Mouse (Mus musculus) naive thymus-derived CD4-positive, alpha-beta T cell, adult 2 months (primary cell): ENCODE measurements around the gene Bahcc1.

Source experiments
- DNase-seq: peaks from one replicate; pipeline ENCODE4 v3.0.0-alpha.2; 2011; ENCODE audit warnings: low read depth

Gene Bahcc1

DNA sequence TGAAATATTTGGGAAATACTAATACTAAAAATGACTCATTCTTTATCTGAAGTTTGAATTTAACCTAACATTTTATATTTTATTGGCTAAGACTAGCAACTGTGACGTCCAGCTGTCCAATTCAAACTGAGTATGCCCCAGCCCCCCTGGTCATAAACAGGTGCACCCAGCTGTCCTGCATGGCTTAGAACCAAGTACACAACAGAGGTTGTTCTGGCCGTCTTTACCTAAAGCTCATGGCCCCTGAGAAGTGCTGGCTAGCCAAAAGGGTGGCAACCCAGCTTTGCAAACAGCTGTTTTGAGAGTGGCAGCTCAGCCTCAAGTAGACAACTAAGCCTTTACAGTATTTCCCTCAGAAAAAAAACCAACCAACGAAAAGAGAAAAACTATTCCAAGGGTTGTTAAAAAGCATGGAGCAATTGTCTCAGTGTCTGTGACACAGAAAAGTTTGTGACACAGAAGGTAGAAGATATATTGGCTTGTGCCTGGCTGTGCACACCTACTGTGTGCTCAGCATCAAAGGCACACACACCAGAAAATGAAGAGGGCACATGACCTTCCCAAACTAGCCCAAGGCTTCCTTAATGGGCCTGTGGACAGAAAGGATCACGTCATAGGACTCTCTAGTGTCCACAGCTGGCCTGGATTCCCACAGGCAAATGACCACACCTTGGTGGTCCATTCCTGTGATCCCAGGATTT, 65.8 kb downstream of the Bahcc1 start:
- no peak for DNase-seq

DNA sequence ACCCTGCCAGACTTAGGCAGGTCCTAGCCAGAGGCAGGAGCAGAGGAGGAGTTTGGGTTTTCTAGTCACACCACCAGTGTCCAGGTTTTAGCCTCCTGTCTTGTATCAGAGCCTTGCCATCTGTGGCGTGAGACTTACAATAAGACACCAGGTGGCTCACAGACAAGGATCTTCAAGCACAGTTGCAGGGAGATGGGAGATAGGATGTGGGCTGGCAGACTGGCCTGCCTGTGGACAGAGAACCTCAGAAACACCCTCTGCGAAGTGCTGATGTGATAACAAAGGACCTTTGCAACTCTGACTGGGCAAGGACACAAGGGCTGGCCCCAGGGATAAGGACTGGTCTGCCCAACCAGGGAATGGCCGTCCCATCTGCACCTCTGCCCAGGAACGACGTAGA, 66.7 kb downstream of the Bahcc1 start:
- no peak for DNase-seq

DNA sequence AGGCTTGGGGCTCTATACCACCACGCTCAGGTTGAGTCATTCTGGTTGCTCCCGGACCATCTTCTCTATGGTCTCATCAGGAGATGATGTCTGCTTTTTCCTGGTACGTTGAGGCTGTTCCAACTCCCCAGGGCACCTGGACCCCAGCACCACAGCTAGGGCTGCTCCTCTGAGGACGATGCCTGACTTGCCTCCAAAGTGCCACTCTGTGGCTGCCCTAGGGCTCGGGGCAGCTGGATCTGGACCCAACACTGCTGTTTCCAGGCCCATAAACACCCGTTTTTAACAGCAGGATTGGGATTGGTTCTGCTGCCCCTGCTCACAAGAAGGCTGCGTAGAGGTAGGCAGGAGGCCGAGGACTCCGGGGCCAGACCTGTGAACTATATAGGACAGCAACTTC, 70.4 kb downstream of the Bahcc1 start:
- no peak for DNase-seq

DNA sequence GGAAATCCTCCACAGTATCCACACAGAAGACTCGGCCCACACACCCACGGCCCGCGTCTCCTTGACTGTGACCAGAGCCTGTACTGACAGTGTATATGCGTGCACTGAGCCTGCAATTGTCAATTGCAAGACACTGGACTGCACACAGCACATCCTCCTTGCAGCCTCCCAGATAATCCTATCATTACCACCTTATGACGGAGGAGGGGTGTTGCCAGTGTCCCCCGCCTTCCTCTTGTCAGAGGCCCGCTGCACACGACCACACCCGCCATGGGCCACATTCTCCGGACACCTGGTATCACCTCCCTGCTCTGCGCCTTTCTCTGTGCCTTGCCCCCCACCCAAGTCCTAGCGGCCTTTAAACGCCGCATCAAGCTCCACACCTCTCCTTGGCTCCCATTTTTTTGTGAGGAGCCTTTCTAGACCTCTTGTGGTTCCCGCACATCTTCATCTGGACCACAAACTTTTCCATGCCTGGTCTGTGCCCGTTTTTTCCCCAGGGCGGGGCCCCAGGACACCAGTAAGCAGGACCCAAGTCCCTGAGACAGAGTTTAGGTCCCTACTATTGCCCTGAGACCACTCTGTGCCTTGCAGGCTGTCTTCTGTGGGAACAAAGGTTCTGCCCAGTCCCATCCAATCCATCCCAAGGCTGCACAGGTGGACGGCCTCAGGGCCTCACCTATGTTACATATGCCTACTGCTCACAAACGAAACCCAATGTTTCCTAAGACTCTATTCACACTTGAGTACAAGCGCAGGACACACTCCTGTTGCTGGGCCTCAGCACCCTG, 71.0 kb downstream of the Bahcc1 start:
- peak; percentile 22 for DNase-seq

DNA sequence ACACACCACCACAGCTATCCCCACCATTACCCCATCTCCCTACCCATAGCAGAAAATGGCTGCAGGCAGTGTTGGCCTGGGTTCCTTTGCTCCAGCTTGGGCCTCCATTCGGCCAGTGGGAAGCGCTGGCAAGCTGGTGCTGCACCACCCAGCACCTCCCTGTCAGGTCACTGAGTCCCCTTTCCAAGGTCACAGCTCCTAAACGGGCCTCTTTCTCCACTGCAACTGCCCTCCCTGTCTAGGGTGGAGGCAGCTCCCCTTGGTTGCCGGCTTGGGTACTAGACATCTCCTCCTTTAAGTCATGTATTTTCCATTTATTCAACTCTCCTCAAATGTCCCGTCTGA, 71.6 kb downstream of the Bahcc1 start:
- DNase-seq: no peak

DNA sequence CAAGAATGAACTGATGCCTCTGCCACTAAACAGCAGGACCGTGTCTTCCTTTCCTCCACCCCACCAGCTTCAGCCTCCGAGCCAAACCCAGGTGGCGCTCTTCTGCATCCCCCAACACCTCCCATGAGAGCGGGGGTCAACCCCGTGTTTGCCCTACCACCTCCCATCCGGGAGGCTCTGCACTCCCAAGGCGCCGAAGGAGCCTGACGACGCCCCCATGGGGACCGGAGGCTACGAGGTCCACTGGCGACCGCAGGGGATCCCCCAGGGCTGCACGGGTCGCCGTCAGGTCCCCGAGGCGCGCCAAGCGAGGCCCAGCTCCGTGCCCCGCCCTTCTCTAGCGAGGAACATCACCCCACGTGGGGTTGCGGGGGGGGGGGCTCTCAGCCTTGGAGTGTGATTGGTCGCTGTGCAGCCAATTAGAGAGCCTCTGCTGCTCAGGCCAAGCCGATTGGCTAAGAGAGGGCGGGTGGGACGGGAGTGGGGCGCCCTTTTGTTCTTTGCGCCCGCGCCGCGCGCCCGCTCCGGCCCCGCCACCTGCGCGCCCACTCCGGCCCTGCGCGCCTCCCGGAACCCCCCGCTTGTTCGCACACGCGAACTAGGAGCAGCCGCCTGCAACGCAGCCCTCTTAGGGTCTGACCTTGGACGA, 72.3 kb downstream of the Bahcc1 start:
- peak; percentile 98 for DNase-seq

DNA sequence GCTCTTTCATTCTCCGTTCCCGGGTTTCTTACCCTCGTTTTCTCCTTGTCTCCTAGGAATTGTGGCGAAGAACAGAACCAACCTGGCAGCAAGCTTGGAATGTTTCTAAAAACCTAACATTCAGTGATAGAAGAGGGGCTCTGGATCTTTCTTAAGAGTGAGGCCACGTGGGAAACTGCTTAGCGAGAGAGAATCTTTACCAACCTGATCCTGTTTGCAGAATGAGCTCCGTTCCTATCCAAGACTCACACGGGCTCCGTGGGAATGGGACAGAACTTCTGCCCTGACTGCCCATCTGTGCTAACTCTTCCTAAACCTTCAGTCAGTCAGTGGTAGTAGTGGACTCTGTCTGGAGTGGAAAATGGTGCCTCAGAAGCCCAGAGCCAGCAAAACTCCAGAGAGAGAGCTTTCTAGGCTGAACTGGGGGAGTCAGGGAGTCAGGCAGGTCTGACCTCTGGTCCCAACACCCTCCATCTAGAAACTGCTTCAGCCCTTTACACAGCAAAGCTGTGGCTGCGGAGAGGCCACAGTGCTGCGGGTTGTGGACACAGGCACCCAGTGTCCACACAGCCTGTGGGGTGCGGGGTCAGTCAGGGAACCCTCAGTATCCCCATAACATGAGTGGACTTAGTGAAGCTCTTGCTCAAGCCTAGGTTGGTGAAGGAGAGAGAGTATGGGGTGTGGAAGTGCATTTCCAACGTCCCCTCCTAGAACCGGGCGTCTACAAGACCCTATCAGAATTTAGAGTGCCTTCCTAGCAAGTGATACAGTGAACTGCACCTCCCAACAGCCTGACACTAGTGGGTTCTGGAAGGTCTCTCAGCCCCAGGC, 73.0 kb downstream of the Bahcc1 start:
- DNase-seq: peak; percentile 36

DNA sequence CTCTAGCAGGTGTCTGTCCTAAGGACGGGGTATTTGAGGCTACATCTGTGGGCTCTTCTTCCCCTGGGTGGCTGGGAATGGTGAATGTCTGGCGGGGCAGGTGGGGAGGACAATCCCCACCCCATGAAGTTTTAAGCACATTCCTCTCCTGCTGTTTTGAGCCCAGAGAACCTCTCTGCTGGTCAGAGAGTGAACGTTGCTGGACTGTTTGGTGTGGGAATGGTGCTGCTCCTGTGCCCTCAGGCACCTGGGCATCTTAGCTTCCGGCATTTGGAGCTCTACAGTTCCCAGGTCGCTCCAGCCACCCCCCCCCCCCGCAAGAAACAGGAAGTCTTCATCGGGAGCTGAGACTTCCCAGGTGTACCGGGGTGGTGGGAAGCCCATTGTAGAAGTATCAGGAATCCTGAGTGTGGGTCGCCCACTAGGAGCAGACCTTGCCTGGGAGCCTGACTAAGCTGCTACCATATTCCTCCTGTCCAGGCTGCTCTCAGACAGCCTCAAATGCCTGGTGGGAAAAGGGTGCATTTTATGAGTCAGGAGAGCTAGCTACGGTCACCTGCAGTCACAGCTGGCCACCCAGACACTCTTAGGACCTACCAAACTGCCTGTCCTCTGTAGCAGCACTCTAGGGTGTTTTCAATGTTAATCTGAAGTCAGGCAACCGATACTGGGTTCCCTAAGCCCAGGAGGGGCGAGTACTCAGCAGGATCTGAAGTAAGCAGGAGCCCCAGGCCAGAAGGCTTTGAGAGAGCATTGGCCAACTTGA, 73.8 kb downstream of the Bahcc1 start:
- peak; percentile 31 for DNase-seq

DNA sequence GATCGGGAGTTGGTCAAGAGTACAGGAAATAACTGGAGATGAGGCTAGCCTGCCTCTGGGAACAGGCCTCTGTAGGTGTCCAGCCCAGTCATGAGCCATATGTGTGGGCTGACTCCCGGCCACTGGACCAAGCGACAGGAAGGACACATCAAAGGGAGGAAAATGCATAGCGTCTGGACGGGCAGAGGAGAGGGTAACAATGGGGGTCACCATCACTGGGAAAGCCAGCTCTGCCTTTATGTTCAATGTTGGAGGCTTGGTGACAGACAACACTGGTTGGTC, 74.3 kb downstream of the Bahcc1 start:
- no peak for DNase-seq

DNA sequence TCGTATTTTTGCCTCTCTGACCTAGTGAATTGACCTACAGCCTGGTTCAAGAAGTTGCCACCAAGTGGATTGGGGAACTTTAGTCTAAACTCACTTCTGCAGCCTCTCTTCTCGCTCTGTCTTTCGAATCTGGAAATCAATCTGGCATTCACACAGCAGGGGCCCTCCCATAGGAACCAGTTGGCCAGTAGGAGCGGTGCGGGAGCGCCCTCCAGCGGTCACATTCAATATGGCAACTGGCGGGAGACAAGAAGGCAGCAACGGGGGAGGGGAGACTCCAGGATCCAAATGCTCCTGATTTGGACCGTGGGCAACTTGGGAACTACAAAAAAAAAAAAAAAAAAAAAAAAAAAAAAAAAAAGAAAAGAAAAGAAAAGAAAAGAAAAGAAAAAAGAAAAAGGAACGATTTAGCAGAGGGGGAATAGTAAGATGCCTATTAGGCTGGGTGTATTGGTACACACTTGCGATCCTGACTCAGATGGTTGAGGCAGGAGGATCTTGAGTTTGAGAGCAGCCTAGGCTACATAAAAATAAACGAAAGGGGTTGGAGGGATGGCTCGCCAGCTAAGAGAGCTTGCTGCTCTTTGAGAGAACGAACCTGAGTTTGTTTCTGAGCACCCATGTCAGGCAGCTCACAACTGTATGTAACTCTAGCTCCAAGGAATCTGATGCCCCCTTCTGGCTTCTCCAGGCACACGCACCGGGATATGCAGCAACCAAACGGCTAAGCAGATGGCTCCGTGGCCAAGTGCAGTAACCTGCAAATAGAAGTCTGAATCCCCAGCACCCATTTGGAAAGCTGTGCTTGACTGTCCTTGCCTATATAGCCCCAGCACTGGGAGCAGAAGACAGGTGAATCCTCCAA, 75.1 kb downstream of the Bahcc1 start:
- DNase-seq: peak; percentile 90

DNA sequence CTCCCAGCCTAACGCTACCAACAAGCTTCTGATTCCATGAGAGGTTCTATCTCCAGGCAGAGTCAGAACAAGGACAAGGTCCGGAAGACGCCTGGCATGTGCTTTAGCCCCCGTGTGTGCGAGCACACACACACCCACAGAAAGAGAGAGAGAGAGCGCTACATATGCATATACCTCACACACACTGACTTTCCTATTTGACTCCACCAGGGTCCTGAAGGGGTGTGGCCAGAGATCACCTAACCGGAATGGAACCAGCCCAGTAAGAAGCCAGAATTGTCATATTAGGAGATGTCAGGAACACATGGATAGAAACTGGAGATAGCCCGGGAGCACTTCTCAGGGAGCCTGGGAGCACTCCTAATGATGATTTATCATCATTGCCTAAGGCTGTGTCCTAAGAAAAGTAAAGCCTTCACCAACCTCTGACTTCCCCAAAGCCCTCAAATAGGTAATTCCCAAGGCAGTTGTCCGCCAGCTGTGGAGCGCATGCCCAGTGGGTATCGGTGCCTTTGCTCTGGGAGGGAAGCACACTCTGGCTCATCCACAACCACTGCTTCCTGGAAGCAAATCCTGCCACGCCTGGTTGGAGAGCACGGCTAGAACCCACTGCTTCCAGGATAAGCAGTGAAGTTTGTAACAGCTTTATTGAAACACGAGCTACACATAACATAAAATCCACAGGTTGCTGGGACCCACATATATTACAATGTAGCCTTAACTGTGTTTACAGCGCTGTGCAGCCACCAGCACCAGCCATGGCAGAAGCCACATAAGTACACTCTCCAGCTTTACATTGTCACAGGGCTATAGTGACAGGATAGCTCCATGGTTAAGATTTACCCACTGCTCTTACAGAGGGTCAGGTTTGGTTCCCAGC, 75.9 kb downstream of the Bahcc1 start:
- DNase-seq: peak; percentile 44

DNA sequence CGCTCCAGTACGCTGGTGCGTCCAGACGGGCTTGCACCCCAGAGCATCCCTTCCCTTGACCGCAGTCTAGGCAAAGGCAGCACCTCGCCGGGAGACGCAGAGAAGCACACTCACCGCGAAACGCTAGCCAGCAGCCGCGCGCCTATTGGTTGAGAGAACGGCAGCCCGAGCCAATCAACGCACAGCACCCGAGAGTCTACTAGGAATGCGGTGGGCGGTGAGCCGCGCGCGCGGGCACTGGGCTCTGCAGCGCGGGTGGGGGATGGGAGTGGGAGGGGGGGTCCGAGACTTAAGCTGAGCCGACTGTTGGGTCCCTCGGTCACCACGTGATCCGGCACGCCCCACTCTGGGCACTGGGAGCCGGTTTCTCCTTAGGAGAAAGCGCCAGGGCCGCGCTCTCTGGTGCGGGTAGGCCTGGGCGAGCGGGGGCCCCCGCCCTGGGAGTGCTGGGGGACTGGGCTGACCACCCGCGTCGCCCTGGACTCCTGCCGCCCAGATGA, 78.1 kb downstream of the Bahcc1 start:
- peak; percentile 77 for DNase-seq

DNA sequence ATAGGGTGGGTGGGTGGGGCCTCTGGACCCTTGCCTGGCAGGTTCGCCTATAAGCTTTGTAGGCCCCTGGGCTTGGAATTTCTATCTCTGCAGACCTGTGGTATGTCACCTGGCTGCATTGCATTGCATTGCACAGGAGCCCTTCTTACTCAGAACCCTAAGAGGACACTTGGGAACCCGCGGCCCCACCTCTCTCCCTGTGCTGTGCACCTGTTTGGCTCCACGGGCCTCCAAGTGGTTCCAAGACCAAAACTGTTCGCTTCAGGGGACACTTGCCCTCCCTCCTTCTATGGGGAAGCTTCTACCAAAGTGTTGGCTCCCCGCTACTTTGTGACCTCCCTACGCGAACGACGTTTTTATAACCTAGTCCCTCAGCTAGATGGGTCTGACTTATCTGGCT, 78.8 kb downstream of the Bahcc1 start:
- no peak for DNase-seq

DNA sequence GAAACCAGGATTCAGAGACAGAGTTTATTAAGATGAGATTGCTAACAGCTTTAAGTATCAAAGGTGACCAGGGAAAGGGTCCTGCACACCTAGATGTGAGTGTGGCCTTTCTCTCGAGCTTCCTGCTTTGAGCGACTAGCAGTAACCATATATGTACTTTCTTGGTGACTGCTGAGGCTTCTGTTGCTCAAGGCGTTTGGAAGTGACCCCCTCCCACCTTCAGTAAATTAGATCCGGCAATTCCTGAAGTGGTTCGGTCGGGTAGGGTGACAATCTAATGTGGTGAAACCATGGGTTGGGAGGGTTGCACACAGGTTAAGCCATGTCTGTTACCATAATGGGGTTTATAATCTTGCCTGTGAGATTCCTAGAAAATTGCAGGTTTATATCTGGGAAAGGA, 79.3 kb downstream of the Bahcc1 start:
- no peak for DNase-seq

DNA sequence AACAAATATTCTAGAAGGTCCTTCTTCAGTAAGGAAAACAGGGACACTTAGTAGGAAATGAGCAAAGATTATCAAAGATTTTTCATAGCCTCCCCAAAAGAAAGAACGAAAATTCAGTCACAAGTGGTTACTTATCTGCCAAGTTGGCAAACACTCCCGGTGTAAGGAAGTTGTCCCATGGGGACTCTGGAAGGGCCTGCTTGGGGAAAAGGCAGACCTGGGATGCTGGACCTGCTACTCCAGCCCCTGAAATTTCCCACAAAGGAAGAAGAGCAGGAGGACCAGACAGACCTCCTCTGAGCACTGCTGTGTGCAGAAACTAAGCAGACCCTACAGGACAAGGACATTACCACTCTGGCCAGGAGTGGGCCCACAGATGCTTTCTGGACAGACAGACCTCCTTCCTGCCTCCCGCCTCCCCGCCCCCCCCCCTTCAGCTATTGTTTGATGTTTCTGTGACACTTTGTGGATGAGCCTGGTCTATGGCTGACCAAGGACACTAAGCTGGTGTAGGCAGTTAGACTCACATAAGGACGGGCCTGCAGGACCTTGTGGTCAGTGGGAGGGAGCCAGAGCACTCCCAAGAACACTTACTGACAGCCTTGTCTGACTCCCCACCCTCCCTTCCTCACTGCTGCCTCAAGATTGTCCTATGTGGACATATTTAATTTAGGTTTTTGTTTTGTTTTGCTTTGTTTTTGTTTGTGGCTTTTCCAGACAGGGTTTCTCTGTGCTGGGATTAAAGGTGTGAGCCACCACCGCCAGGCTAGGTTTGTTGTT, 81.3 kb downstream of the Bahcc1 start:
- no peak for DNase-seq

DNA sequence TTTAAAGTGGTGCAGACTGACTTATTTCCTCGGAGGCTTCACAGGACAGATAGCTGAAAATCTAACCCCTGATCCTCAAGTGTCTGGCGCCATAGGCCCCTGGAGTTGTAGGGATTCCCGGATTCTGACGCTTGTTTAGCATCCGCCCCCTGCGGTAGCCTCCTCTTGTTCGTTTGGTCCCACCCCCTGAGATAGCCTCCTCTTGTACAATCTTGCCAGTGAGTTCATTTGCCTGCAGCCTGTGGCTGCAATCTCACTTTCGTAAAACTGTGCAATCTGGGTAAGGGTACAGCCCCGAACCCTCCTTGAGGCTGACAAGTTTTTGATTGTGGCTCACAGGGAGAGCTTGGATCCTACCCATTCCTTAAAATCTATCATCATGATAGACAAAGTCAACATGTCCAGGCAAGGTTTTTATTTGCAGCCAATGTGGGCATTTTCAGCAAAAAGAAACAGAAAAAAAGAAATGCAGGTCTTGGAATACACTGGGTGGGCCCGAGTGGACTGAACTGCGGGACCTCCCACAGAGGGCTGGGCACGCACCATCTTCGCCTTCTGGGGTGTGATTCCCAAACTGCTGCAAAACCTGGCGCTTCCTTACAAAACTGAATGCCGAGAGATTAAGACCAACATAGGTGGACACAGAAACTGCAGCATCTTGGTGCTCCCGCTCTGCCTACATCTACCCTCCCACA, 82.1 kb downstream of the Bahcc1 start:
- no peak for DNase-seq

DNA sequence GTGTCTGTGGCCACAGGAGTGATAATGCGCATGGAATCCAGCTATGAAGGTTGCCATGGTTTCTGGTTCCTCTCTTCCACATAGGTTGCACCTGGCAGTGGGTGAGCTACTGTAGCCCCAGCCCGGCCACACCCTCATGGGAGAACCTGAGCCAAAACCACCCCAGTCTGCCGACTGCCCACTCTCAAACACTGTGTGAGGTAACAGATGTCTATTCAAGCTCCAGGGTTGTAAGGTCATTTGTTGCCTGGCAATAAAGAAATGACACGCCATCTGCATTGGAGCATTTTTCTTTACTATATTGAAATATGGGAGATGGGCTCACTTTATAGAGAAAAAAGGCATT, 82.6 kb downstream of the Bahcc1 start:
- no peak for DNase-seq
